Mouse (Mus musculus): Measurements from ENCODE around the gene Gm3239. TPM values are rescaled to one million over a fixed set of nuclear protein-coding genes. Genes with fewer than 3 reads are reported as not detected.
A peak's percentile ranks its signal among the peaks of the same experiment; 100 is the strongest.
"Not testable (repeated sequence)": the region's sequence is repeated elsewhere in the genome, so short reads cannot be mapped to it uniquely, and the experiment has no call there.

Gene Gm3239
- 0.49 TPM in 1 of 2 replicates, not detected in the other for polyA plus RNA-seq (2016; fragmentation: Nextera tagmentation; extraction: Ambion mirVana)

DNA sequence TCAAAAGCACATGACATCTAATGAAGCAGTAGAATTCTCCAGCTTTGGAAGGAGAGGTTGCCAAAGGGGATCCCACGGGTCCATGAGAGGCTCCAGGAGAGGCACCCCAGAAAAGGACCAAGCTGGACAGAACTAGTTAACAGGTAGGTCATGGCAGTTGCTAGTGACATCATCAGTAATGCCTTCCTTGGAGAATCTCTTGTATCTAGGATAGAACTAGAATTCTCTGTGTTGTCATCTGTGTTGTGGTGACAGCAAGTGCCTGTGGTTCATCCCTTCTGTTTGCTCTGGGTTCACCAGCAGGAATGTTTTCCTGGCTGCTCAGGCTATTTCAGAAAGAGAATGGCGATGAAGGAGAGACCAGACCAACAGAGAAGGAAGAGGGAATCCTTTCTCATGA lies at the start of gene Gm3239:
Gm3239 (plus strand) TSS at position 301 of the 400 bp plus-strand sequence.
- H3K9ac ChIP-seq; H3K27me3 ChIP-seq (replicated peaks); ATAC-seq (ENCODE audit: low FRiP score, low read depth); H3K27ac ChIP-seq; H3K4me1 ChIP-seq; H3K4me2 ChIP-seq (replicated peaks); H3K4me3 ChIP-seq; H3K9me3 ChIP-seq; H3K36me3 ChIP-seq: not testable (repeated sequence)
- WGBS: no CpG with 5 or more reads among the region's 2 CpGs

DNA sequence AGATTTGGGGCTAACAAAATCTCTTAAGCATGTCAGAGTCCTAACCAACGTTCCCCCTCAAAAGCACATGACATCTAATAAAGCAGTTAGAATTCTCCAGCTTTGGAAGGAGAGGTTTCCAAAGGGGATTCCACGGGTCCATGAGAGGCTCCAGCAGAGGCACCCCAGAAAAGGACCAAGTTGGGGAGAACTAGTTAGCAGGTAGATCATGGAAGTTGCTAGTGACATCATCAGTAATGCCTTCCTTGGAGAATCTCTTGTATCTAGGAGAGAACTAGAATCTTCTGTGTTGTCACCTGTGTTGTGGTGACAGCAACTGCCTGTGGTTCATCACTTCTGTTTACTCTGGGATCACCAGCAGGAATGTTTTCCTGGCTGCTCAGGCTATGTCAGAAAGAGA lies 31.9 kb upstream of the Gm3239 start, which contains the start of gene Gm8159:
Gm8159 (plus strand) TSS at position 301 of the 400 bp plus-strand sequence.
- H3K27me3 ChIP-seq (replicated peaks): not testable (repeated sequence)

DNA sequence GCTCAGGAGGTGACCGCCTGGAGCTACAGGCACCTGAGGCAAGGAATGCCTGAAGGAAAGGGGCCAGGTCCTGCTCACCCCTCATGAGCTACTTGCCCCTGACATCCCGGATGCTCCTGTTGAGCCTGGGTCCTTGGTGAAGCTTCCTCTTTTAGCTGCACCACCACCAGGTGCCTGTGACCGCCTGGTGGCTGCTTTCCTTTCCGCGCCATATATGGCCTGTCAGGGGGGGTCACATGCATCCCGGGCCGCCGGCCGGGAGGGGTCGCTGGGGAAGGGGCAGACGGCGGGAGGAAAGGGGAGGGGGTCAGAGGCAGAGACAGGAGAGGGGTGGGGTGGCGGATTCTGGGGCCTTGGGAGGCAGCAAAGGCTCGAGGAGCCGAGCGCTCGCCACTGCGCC lies 14.7 kb upstream of the Gm3239 start:
- not testable (repeated sequence) for H3K9me3 ChIP-seq; H3K9ac ChIP-seq; H3K27me3 ChIP-seq (replicated peaks); H3K4me1 ChIP-seq; H3K36me3 ChIP-seq; ATAC-seq (ENCODE audit: low FRiP score, low read depth); H3K27ac ChIP-seq
- 2% methylated on average over 17 of the region's 18 CpGs for WGBS
- Histone ChIP-seq H3K4me2 (replicated peaks) (peak overlapping the region; percentile 61), H3K4me3 (peak overlapping the region; percentile 28; the same call in 1 of the 2 replicates)

More for the DNA sequence above, 31.9 kb upstream of the Gm3239 start, which contains the start of gene Gm8159:
- not testable (repeated sequence) for H3K4me3 ChIP-seq; H3K27ac ChIP-seq; H3K9me3 ChIP-seq; H3K9ac ChIP-seq; H3K4me1 ChIP-seq; ATAC-seq (ENCODE audit: low FRiP score, low read depth); H3K4me2 ChIP-seq (replicated peaks); H3K36me3 ChIP-seq
- no CpG with 5 or more reads among the region's 2 CpGs for WGBS

DNA sequence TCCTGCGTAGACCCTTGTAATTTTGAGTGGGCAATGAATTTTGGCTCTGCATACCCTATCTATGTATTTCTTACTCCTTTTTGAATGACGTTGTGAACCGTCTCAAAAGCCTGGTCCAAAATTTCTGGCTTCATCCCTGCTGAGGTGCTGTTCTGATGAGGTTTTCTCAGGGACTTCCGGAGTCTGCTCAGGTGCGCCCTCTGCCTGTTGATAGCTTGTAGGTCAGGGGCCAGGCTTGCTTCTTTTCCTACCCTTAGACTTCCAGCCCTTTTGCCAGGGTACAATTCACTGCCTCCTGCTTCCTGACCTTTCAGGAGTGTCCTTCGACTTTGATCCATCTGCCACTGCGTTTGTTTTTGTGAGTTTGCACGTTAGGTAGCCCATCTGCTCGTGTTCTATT lies 13.7 kb upstream of the Gm3239 start:
- not testable (repeated sequence) for H3K36me3 ChIP-seq; H3K9me3 ChIP-seq; H3K4me3 ChIP-seq; H3K4me1 ChIP-seq; H3K9ac ChIP-seq; H3K27ac ChIP-seq; H3K4me2 ChIP-seq (replicated peaks); ATAC-seq (ENCODE audit: low FRiP score, low read depth); H3K27me3 ChIP-seq (replicated peaks)
- 4% methylated on average over 6 of the region's 9 CpGs for WGBS

DNA sequence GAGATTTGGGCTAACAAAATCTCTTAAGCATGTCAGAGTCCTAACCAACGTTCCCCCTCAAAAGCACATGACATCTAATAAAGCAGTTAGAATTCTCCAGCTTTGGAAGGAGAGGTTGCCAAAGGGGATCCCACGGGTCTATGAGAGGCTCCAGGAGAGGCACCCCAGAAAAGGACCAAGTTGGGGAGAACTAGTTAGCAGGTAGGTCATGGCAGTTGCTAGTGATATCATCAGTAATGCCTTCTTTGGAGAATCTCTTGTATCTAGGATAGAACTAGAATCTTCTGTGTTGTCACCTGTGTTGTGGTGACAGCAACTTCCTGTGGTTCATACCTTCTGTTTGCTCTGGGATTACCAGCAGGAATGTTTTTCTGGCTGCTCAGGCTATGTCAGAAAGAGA lies 44.9 kb downstream of the Gm3239 start, which contains the start of gene Gm7876:
Gm7876 (plus strand) TSS at position 301 of the 400 bp plus-strand sequence.
- not testable (repeated sequence) for H3K9me3 ChIP-seq; H3K27ac ChIP-seq; H3K4me1 ChIP-seq; ATAC-seq (ENCODE audit: low FRiP score, low read depth); H3K4me3 ChIP-seq; H3K4me2 ChIP-seq (replicated peaks); H3K36me3 ChIP-seq; H3K27me3 ChIP-seq (replicated peaks); H3K9ac ChIP-seq
- WGBS: 93% methylated on average over 1 of the region's 2 CpGs

Other genes with a start within 250 kb of the Gm3239 start
- gene Gm3164, start 248.7 kb upstream of the Gm3239 start, polyA plus RNA-seq (2016; fragmentation: Nextera tagmentation; extraction: Ambion mirVana): 1.1 and 1.7 TPM in 2 replicates
- 0.93 TPM in 1 of 2 replicates, not detected in the other for gene Gm3173, start 233.2 kb upstream of the Gm3239 start, polyA plus RNA-seq (2016; fragmentation: Nextera tagmentation; extraction: Ambion mirVana)
- not detected in 2 replicates for gene Gm3182, start 182.4 kb upstream of the Gm3239 start, polyA plus RNA-seq (2016; fragmentation: Nextera tagmentation; extraction: Ambion mirVana)
- gene Gm3047, start 108.8 kb upstream of the Gm3239 start, polyA plus RNA-seq (2016; fragmentation: Nextera tagmentation; extraction: Ambion mirVana): not detected in 2 replicates
- not detected in 2 replicates for gene Gm8159, start 31.8 kb upstream of the Gm3239 start, polyA plus RNA-seq (2016; fragmentation: Nextera tagmentation; extraction: Ambion mirVana)
- gene Gm7876, start 45.0 kb downstream of the Gm3239 start, polyA plus RNA-seq (2016; fragmentation: Nextera tagmentation; extraction: Ambion mirVana): not detected in 2 replicates
- gene Gm3252, start 62.6 kb downstream of the Gm3239 start, polyA plus RNA-seq (2016; fragmentation: Nextera tagmentation; extraction: Ambion mirVana): 0.33 and 0.87 TPM in 2 replicates
- gene Gm9602, start 112.1 kb downstream of the Gm3239 start, polyA plus RNA-seq (2016; fragmentation: Nextera tagmentation; extraction: Ambion mirVana): not detected in 2 replicates
- not detected in 2 replicates for gene Gm3269, start 173.9 kb downstream of the Gm3239 start, polyA plus RNA-seq (2016; fragmentation: Nextera tagmentation; extraction: Ambion mirVana)
- 1.5 and 2.4 TPM in 2 replicates for gene Gm3264, start 191.4 kb downstream of the Gm3239 start, polyA plus RNA-seq (2016; fragmentation: Nextera tagmentation; extraction: Ambion mirVana)
- gene Gm3278, start 228.2 kb downstream of the Gm3239 start, polyA plus RNA-seq (2016; fragmentation: Nextera tagmentation; extraction: Ambion mirVana): 0.16 TPM in 1 of 2 replicates, not detected in the other

All from neural tube, embryonic 12.5 days (tissue).